ENCODE assay signal across 8 mouse cellular contexts in genomic region chr19:5272326-5272795, GRCm38 (mm10). TPM values are rescaled to one million over a fixed set of nuclear protein-coding genes. Genes with fewer than 3 reads are reported as not detected.
DNase-seq lines count a peak whose midpoint lies in the region; ATAC-seq and TF ChIP-seq lines count a peak whose summit lies in the region.

No protein-coding gene starts in this region.

- under 1% methylated on average over 30 of the region's 30 CpGs for WGBS in embryonic facial prominence, embryonic 10.5 days
- WGBS in heart, adult 2 months = under 1% methylated on average over 30 of the region's 30 CpGs
- under 1% methylated on average over 25 of the region's 30 CpGs for WGBS in liver, embryonic 16.5 days (ENCODE audit: insufficient replicate concordance)
- WGBS in olfactory bulb, adult 2 months = under 1% methylated on average over 30 of the region's 30 CpGs

- H3K27ac ChIP-seq in embryonic facial prominence, embryonic 10.5 days (replicated peaks) = peak overlapping the region; percentile 96
- H3K27ac ChIP-seq in heart, adult 2 months = peak overlapping the region; percentile 98
- H3K27ac ChIP-seq in liver, embryonic 16.5 days (ENCODE audit: low read length) = peak overlapping the region; percentile 79
- no peak overlapping the region for H3K27ac ChIP-seq in olfactory bulb, adult 2 months (ENCODE audit: insufficient read depth, low read depth, low read length)

- peaks cover 4% of the 10 kb centered on the region for H3K79me2 ChIP-seq in heart, adult 2 months (replicated peaks; ENCODE audit: control insufficient read depth, insufficient read depth, low read length)

- peak overlapping the region; percentile 90 for H3K9ac ChIP-seq in heart, adult 2 months (ENCODE audit: low read depth, low read length)
- H3K9ac ChIP-seq in liver, embryonic 16.5 days (ENCODE audit: low read depth, low read length) = peak overlapping the region; percentile 83

- H3K9me3 ChIP-seq in embryonic facial prominence, embryonic 10.5 days = no peaks in the 10 kb centered on the region
- no peaks in the 10 kb centered on the region for H3K9me3 ChIP-seq in liver, embryonic 16.5 days (replicated peaks; ENCODE audit: control insufficient read depth, low read length)

- TF ChIP-seq POLR2A in heart, adult 2 months (IDR thresholded peaks at IDR 0.05; ENCODE audit: insufficient read depth, low read depth, low read length) = no peak
- TF ChIP-seq POLR2A in olfactory bulb, adult 2 months (IDR thresholded peaks at IDR 0.05; ENCODE audit: insufficient read depth, low read depth, low read length) = no peak

- intact Hi-C loops in heart, adult 2 months (cut with DNase I) = loop anchor here (2.0 to 5.0 kb wide), 2 partner anchors 78 to 875 kb away; partner anchors contain the start of gene Kdm2a

- TF ChIP-seq CTCF in heart, adult 2 months (IDR thresholded peaks at IDR 0.05) = no peak
- no peak for TF ChIP-seq CTCF in olfactory bulb, adult 2 months (IDR thresholded peaks at IDR 0.05; ENCODE audit: insufficient read depth, low read depth, low read length)

- peak overlapping the region; percentile 100 for H3K4me2 ChIP-seq in liver, embryonic 16.5 days (ENCODE audit: low read depth, low read length)

- peak overlapping the region; percentile 75 for H3K4me3 ChIP-seq in embryonic facial prominence, embryonic 10.5 days
- peak overlapping the region; percentile 98 for H3K4me3 ChIP-seq in heart, adult 2 months
- H3K4me3 ChIP-seq in liver, embryonic 16.5 days (ENCODE audit: low read depth, low read length) = peak overlapping the region; percentile 85
- H3K4me3 ChIP-seq in olfactory bulb, adult 2 months (ENCODE audit: insufficient read depth, low read depth, low read length) = peak overlapping the region; percentile 75

- ATAC-seq in liver, embryonic 16.5 days (ENCODE audit: low read depth) = peak; percentile 20; the same call in 1 of the 2 replicates

- no peak for TF ChIP-seq EP300 in heart, adult 2 months (IDR thresholded peaks at IDR 0.05; ENCODE audit: insufficient read depth, low read depth, low read length)

- peaks cover 39% of the 10 kb centered on the region for H3K4me1 ChIP-seq in embryonic facial prominence, embryonic 10.5 days
- peaks cover 17% of the 10 kb centered on the region for H3K4me1 ChIP-seq in heart, adult 2 months (ENCODE audit: control insufficient read depth, insufficient read depth, low read length)
- H3K4me1 ChIP-seq in liver, embryonic 16.5 days (ENCODE audit: control insufficient read depth, low read depth, low read length) = peaks cover 46% of the 10 kb centered on the region
- peaks cover 8% of the 10 kb centered on the region for H3K4me1 ChIP-seq in olfactory bulb, adult 2 months (ENCODE audit: control insufficient read depth, insufficient read depth, low read length)

- DNase-seq in 3134 (ENCODE audit: extremely low read depth, insufficient read length, low spot score) = peak; percentile 39
- peak; percentile 44 to 48 for DNase-seq in adrenal gland, adult 18-20 months (ENCODE audit: low spot score in 2 of 2)
- DNase-seq in embryonic facial prominence, embryonic 10.5 days (ENCODE audit: low spot score) = peak; percentile 72
- DNase-seq in heart, adult 2 months = peak; percentile 56 to 67
- DNase-seq in kidney, adult 8-10 months = peak; percentile 30 to 32
- DNase-seq in thymus, postnatal 4 days = peak; percentile 67

- peaks cover 39% of the 10 kb centered on the region for H3K36me3 ChIP-seq in embryonic facial prominence, embryonic 10.5 days (replicated peaks)
- peaks cover 26% of the 10 kb centered on the region for H3K36me3 ChIP-seq in heart, adult 2 months (ENCODE audit: control insufficient read depth, insufficient read depth, low read length)
- H3K36me3 ChIP-seq in liver, embryonic 16.5 days (ENCODE audit: control insufficient read depth, insufficient read depth) = peaks cover 19% of the 10 kb centered on the region

- no peaks in the 10 kb centered on the region for H3K27me3 ChIP-seq in embryonic facial prominence, embryonic 10.5 days (replicated peaks; ENCODE audit: low read depth, poor library complexity, severe bottlenecking)
- H3K27me3 ChIP-seq in heart, adult 2 months (ENCODE audit: control insufficient read depth, insufficient read depth, low read length) = no peaks in the 10 kb centered on the region
- H3K27me3 ChIP-seq in liver, embryonic 16.5 days (ENCODE audit: control insufficient read depth, insufficient read depth, low read depth, low read length) = no peaks in the 10 kb centered on the region

RNA-seq across cellular contexts. Expression of gene Pacs1, which starts 0.6 kb away (rescaled TPM):
- total RNA-seq in adrenal gland, adult 18-20 months (2021) = 10 to 100 TPM; 15.1 to 20.7 TPM
- 24.8 and 25.6 TPM in 2 replicates for polyA plus RNA-seq in embryonic facial prominence, embryonic 10.5 days (2016; fragmentation: Nextera tagmentation; extraction: Ambion mirVana)
- total RNA-seq in heart, adult 2 months (2021) = 10 to 100 TPM; 20.8 to 21.6 TPM
- polyA plus RNA-seq in heart, adult 2 months (2012; rRNA removed) = 25.7 and 28.5 TPM in 2 replicates
- polyA plus RNA-seq in liver, embryonic 16.5 days (2015; fragmentation: Nextera tagmentation; extraction: Ambion mirVana) = 6.8 and 8.1 TPM in 2 replicates
- polyA plus RNA-seq in olfactory bulb, adult 2 months (2012; ENCODE audit: insufficient read depth, insufficient read length, low replicate concordance, missing spikeins) = not detected in 2 replicates

RNA-seq across cellular contexts. Expression of gene Sf3b2, which starts 22.9 kb away (rescaled TPM):
- total RNA-seq in adrenal gland, adult 18-20 months (2021) = 100 to 1,000 TPM; 139 to 173 TPM
- 456 and 467 TPM in 2 replicates for polyA plus RNA-seq in embryonic facial prominence, embryonic 10.5 days (2016; fragmentation: Nextera tagmentation; extraction: Ambion mirVana)
- total RNA-seq in heart, adult 2 months (2021) = 100 to 1,000 TPM; 103 to 121 TPM
- 83.1 and 94.5 TPM in 2 replicates for polyA plus RNA-seq in heart, adult 2 months (2012; rRNA removed)
- 103 TPM in 2 replicates for polyA plus RNA-seq in liver, embryonic 16.5 days (2015; fragmentation: Nextera tagmentation; extraction: Ambion mirVana)
- not detected in 2 replicates for polyA plus RNA-seq in olfactory bulb, adult 2 months (2012; ENCODE audit: insufficient read depth, insufficient read length, low replicate concordance, missing spikeins)

RNA-seq across cellular contexts. Expression of gene Gal3st3, which starts 25.8 kb away (rescaled TPM):
- under 1 TPM; 0.13 to 0.29 TPM for total RNA-seq in adrenal gland, adult 18-20 months (2021)
- polyA plus RNA-seq in embryonic facial prominence, embryonic 10.5 days (2016; fragmentation: Nextera tagmentation; extraction: Ambion mirVana) = 8.5 and 8.6 TPM in 2 replicates
- 10 to 100 TPM; 27.2 to 29.9 TPM for total RNA-seq in heart, adult 2 months (2021)
- 35.5 and 36.1 TPM in 2 replicates for polyA plus RNA-seq in heart, adult 2 months (2012; rRNA removed)
- polyA plus RNA-seq in liver, embryonic 16.5 days (2015; fragmentation: Nextera tagmentation; extraction: Ambion mirVana) = 0.08 TPM in 1 of 2 replicates, not detected in the other
- polyA plus RNA-seq in olfactory bulb, adult 2 months (2012; ENCODE audit: insufficient read depth, insufficient read length, low replicate concordance, missing spikeins) = not detected in 2 replicates
